Mouse (Mus musculus) neural tube, embryonic 14.5 days (tissue): Measurements from ENCODE around the gene Hap1. TPM values are rescaled to one million over a fixed set of nuclear protein-coding genes. Genes with fewer than 3 reads are reported as not detected.
"Not testable (repeated sequence)": the region's sequence is repeated elsewhere in the genome, so short reads cannot be mapped to it uniquely, and the experiment has no call there.

ENCODE experiments used
- ATAC-seq: fragments of 200-750 bp; cut with Nextera tagmentation; 2 replicates; pipeline ENCODE4 v1.8.0; 2017; ENCODE audit warnings: low read depth, mild to moderate bottlenecking, moderate TSS enrichment, moderate library complexity
- H3K27ac ChIP-seq: fragments of 300-500 bp; sonication (generic); 2 replicates; pipeline ENCODE4 v1.5.1; 2014; ENCODE audit warnings: low read depth, mild to moderate bottlenecking, control low read depth, low read length, moderate library complexity, mixed read lengths
- H3K27me3 ChIP-seq: fragments of 300-500 bp; sonication (generic); 2 replicates; pipeline ENCODE4 v1.6.1; 2014; ENCODE audit warnings: low read length; ENCODE audit not compliant: control insufficient read depth, insufficient read depth
- H3K36me3 ChIP-seq: fragments of 300-500 bp; sonication (generic); 2 replicates; pipeline ENCODE4 v1.6.1; 2014; ENCODE audit warnings: low read length, mixed read lengths; ENCODE audit not compliant: control insufficient read depth, insufficient read depth
- H3K4me1 ChIP-seq: fragments of 300-500 bp; sonication (generic); 2 replicates; pipeline ENCODE4 v1.6.1; 2014; ENCODE audit warnings: low read length; ENCODE audit not compliant: control insufficient read depth, insufficient read depth
- H3K4me2 ChIP-seq: fragments of 300-500 bp; sonication (generic); 2 replicates; pipeline ENCODE4 v1.6.1; 2014; ENCODE audit warnings: mild to moderate bottlenecking, low read depth, low read length, control low read depth
- H3K4me3 ChIP-seq: fragments of 300-500 bp; sonication (generic); 2 replicates; pipeline ENCODE4 v1.5.1; 2014; ENCODE audit warnings: low read depth, low read length, control low read depth, mixed read lengths
- H3K9ac ChIP-seq: fragments of 300-500 bp; sonication (generic); replicated peaks from 2 replicates; pipeline ENCODE4 v1.6.1; 2014; ENCODE audit warnings: low read depth, mild to moderate bottlenecking, control low read depth, low read length, mixed read lengths
- H3K9me3 ChIP-seq: fragments of 300-500 bp; sonication (generic); 2 replicates; pipeline ENCODE4 v1.6.1; 2016; ENCODE audit warnings: low read length; ENCODE audit not compliant: control insufficient read depth
- WGBS: fragments of 180-500 bp; shearing (Covaris S2); extraction: QIAGEN DNeasy Blood & Tissue Kit; methylation state at CpG from one replicate; pipeline ENCODE4 v1.1.7; 2014; 5-methylcytosine and 5-hydroxymethylcytosine counted together
- polyA plus RNA-seq: library from polyadenylated mRNA; unstranded; fragments of >200 nt; fragmentation: Nextera tagmentation; extraction: Ambion mirVana; gene quantifications from 2 replicates; pipeline ENCODE4 v1.2.1, GENCODE M21; 2014

The Hap1 gene
- polyA plus RNA-seq, 1 experiment from 2014 or later: 93.7 TPM

GRCm38 (mm10) chr11:100344269-100344668, 11.7 kb downstream of the Hap1 start:
- H3K9me3 ChIP-seq: no peaks in the 10 kb centered on the region
- H3K27ac ChIP-seq: no peak overlapping the region
- 90% methylated on average over 10 of the region's 10 CpGs for WGBS
- H3K27me3 ChIP-seq: no peaks in the 10 kb centered on the region
- H3K4me3 ChIP-seq: no peak overlapping the region
- no peak overlapping the region for H3K4me2 ChIP-seq
- no peak overlapping the region for H3K9ac ChIP-seq
- no peak for ATAC-seq
- no peaks in the 10 kb centered on the region for H3K36me3 ChIP-seq
- H3K4me1 ChIP-seq: no peaks in the 10 kb centered on the region

DNA sequence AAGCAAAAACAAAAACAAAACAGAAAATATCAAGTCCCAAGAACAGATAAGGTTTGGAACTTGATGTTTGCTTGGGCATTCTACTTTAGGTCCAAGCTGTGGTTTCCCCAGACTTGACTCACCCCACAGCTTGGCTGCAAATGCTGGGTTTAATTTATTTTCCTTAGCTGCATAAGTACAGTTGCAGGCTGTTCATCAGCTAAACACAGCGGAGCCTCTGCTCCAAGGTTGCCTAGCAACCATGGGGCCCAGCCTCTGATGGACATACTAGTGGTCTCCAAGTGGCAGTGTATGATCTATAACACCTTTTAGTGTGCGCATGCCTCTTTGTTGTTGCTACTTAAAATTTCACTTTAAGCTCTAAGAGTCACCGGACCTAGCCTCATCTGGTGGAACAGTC, 20.2 kb downstream of the Hap1 start:
- no peaks in the 10 kb centered on the region for H3K9me3 ChIP-seq
- no peaks in the 10 kb centered on the region for H3K36me3 ChIP-seq
- H3K4me1 ChIP-seq: peaks cover 24% of the 10 kb centered on the region
- no peak overlapping the region for H3K9ac ChIP-seq
- 22% methylated on average over 3 of the region's 3 CpGs for WGBS
- ATAC-seq: 0 out of 2 replicates have a peak, but pooled peaks have one; percentile 39
- no peaks in the 10 kb centered on the region for H3K27me3 ChIP-seq
- no peak overlapping the region for H3K4me3 ChIP-seq
- no peak overlapping the region for H3K4me2 ChIP-seq
- 0 out of 2 replicates have a peak overlapping the region, but pooled peaks have one; percentile 34 for H3K27ac ChIP-seq

DNA sequence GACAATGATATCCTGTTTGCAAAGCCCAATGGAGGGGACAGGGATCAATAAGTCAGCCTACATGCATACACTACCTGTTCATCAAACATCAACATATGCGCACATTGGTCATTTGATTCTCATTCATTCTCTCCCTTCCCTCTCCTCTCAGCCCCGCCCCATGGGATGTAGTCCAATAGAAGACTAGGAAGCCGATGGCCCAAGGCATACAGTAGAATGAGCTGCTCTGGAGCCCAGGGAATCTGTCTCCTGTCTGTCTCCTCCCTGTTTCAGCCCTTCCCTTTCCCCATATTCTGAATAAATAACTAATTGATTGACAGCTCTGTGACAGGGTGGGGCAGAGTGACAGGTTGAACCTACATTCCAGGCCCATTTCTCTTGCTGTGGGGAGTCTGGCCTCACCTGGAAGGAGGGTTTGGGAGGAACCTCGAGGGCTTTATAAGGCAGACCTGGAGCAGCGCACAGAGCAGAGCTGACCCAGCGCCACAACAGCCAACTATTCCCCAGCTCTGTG, 21.9 kb downstream of the Hap1 start, which contains the start of gene Gast:
Gene Gast (plus strand): TSS at position 464 of the 514 bp plus-strand sequence.
- WGBS: 82% methylated on average over 6 of the region's 6 CpGs
- H3K4me2 ChIP-seq: no peak within 1 kb of the TSS
- H3K4me3 ChIP-seq: no peak within 1 kb of the TSS
- H3K4me1 ChIP-seq: peaks cover 30% of the 10 kb centered on the region
- ATAC-seq: no peak
- no peaks in the 10 kb centered on the region for H3K9me3 ChIP-seq
- no peaks in the 10 kb centered on the region for H3K27me3 ChIP-seq
- no peak within 1 kb of the TSS for H3K9ac ChIP-seq
- H3K27ac ChIP-seq: peak within 1 kb of the TSS; percentile 87
- H3K36me3 ChIP-seq: no peaks in the 10 kb centered on the region

GRCm38 (mm10) chr11:100332766-100333515, 23.0 kb downstream of the Hap1 start:
- WGBS: 27% methylated on average over 9 of the region's 9 CpGs
- no peaks in the 10 kb centered on the region for H3K27me3 ChIP-seq
- H3K4me3 ChIP-seq: no peak overlapping the region
- no peaks in the 10 kb centered on the region for H3K9me3 ChIP-seq
- H3K36me3 ChIP-seq: no peaks in the 10 kb centered on the region
- ATAC-seq: peak; percentile 75
- 0 out of 2 replicates have a peak overlapping the region, but pooled peaks have one; percentile 37 for H3K9ac ChIP-seq
- peaks cover 30% of the 10 kb centered on the region for H3K4me1 ChIP-seq
- H3K4me2 ChIP-seq: peak overlapping the region; percentile 14; the same call in 1 of the 2 replicates
- peak overlapping the region; percentile 87 for H3K27ac ChIP-seq

DNA sequence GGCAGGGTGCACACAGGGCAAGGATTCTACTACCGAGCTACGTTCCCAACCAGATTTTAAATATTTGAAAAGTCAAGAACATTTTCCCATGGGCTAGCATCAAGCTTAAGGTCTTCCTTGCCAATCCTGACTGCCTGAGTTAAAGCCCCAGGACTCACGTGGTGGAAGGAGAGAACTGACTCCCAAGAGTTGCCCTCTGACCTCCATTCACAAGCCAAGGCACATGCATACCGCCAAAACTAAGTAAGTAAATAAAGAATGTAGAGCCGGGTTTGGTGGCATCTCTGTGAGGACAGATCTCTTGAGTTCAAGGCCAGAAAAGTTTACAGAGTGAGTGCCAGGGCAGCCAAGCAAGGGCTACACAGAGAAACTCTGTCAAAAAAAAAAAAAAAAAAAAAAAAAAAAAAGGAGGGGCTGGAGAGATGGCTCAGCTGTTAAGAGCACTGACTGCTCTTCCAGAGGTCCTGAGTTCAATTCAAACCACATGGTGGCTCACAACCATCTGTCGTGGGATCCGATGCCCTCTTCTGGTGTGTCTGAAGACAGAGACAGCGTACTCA, 25.0 kb downstream of the Hap1 start:
- H3K4me2 ChIP-seq, H3K27ac ChIP-seq, ATAC-seq, H3K4me3 ChIP-seq, H3K27me3 ChIP-seq, H3K36me3 ChIP-seq, H3K9me3 ChIP-seq, H3K9ac ChIP-seq: not testable (repeated sequence)
- peaks cover 26% of the 10 kb centered on the region for H3K4me1 ChIP-seq
- WGBS: 68% methylated on average over 8 of the region's 8 CpGs

DNA sequence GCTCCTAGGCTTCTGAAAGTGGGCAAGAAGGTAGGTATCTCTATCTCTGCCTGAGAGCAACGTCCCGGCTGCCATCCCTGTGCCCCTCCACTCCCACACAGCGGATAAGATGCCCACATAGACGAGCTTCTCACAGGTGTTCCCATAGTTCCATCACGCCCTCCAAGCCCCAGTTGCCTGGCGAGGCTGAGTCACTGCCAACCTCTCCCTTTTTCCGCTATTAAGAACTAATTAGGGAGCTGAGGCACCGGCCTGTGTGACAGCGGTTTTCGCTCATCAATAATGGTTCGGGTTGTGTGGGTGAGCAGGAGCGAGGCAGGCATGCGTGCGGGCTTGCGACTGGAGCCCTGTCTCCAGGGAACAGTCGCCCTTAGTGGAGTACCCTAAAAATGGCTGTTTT, 25.7 kb downstream of the Hap1 start:
- Histone ChIP-seq H3K4me2 (no peak overlapping the region), H3K27me3 (no peaks in the 10 kb centered on the region), H3K36me3 (no peaks in the 10 kb centered on the region), H3K9me3 (no peaks in the 10 kb centered on the region), H3K9ac (no peak overlapping the region), H3K27ac (no peak overlapping the region), H3K4me3 (no peak overlapping the region), H3K4me1 (peaks cover 24% of the 10 kb centered on the region)
- 35% methylated on average over 16 of the region's 16 CpGs for WGBS
- no peak for ATAC-seq

GRCm38 (mm10) chr11:100327761-100328160, 28.2 kb downstream of the Hap1 start:
- 90% methylated on average over 6 of the region's 6 CpGs for WGBS
- no peak for ATAC-seq
- Histone ChIP-seq H3K9ac (no peak overlapping the region), H3K27me3 (no peaks in the 10 kb centered on the region), H3K27ac (no peak overlapping the region), H3K9me3 (no peaks in the 10 kb centered on the region), H3K36me3 (peaks cover under 1% of the 10 kb centered on the region; the same call in 1 of the 2 replicates), H3K4me2 (no peak overlapping the region), H3K4me3 (no peak overlapping the region), H3K4me1 (peaks cover 13% of the 10 kb centered on the region; the same call in 1 of the 2 replicates)

- WGBS: 49% methylated on average over 11 of the region's 11 CpGs
- Histone ChIP-seq H3K4me3 (no peak overlapping the region), H3K4me2 (no peak overlapping the region), H3K27ac (no peak overlapping the region), H3K27me3 (no peaks in the 10 kb centered on the region), H3K9me3 (no peaks in the 10 kb centered on the region), H3K4me1 (peaks cover 9% of the 10 kb centered on the region; the same call in 1 of the 2 replicates), H3K9ac (no peak overlapping the region), H3K36me3 (peaks cover 4% of the 10 kb centered on the region)
- no peak for ATAC-seq
Observed at GRCm38 (mm10) chr11:100327316-100327715, 28.6 kb downstream of the Hap1 start.

- no peak overlapping the region for H3K4me2 ChIP-seq
- no peaks in the 10 kb centered on the region for H3K9me3 ChIP-seq
- H3K27ac ChIP-seq: no peak overlapping the region
- no peak overlapping the region for H3K4me3 ChIP-seq
- H3K27me3 ChIP-seq: no peaks in the 10 kb centered on the region
- 74% methylated on average over 11 of the region's 11 CpGs for WGBS
- H3K9ac ChIP-seq: no peak overlapping the region
- peaks cover 7% of the 10 kb centered on the region; the same call in 1 of the 2 replicates for H3K4me1 ChIP-seq
- no peak for ATAC-seq
- H3K36me3 ChIP-seq: peaks cover 16% of the 10 kb centered on the region
Observed at GRCm38 (mm10) chr11:100325062-100325629, 30.8 kb downstream of the Hap1 start.
